Mouse (Mus musculus) frontal cortex, adult (tissue): ENCODE measurements around the gene Mtch2.

Source experiments
- ATAC-seq: cut with Nextera tagmentation; 2 replicates; pipeline ENCODE4 v1.9.2; 2017; ENCODE audit warnings: mild to moderate bottlenecking, moderate library complexity, mixed read lengths; ENCODE audit not compliant: low TSS enrichment

Mtch2 gene

DNA sequence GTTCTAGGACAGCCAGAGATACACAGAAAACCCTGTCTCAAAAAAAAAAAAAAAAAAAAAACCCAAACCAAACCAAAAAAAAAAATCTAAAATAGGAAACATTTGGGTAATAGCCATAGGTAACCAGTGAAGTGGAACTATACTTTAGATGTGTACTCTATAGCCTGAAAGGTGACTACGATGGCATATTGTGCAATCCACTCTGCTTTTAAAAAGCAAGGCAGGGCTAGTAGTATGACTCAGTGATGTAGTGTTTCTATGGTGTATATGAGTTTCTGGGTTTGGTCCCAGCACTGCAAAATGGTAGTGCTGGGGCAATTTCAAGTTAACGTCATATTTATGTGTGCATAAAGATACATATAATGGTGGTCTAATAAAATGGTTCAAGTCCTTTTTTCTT is 59.8 kb downstream of the Mtch2 start:
- ATAC-seq = no peak

DNA sequence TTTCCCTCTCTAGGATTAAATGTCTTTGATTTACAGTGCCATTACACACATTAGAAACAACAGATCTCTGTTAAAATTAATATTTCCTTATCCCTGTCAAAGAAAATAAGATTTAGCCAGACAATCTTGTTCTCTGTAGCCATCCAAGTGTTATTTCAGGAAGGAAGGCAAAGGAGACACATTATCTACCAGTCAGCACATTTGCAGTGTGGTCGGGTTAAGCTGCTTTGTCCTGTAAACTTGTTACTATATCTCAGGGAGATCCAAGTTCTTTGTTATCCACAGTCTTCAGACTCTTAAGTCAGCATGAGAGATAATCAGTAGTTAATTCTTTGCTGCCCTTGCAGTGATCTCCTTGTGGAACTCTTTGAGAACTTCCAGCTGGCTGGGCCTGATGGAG is 63.9 kb downstream of the Mtch2 start:
- ATAC-seq = no peak

DNA sequence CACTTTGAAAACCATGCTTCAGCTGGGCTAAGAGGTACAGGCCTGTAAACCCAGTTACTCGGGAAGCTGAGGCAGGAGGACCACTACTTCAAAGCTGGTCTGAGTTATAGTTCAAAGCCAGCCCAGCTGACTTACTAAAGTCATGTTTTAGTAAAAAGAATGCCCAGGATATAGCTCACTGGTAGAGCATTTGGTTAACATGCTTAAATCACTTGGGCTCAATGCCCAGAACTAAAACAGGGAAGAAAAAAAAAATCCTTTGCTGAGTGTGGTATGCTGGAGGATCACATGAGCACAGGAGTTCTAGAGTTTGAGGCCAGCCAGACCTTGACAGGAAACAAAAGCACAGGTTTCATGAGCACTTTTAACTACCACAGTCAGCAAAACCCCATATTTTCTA is 64.7 kb downstream of the Mtch2 start:
- no peak for ATAC-seq

DNA sequence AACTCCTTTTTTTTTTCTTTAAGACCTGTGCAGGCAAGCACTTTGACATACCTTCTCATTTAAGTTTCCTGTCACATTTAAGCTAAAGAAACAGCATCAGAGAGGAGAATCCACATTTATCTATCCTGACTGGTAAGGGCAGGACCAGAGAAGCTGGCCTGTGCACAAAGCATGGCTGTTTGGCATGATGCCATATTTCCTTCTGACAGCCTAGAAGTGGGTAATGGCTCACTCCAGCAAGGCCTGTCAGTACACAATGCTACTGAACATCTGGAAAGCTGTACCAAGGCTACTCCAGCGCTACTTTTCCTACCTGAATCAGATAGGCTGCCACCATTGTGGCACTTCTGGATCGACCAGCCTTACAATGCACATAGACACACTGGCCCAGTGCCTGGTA is 66.7 kb downstream of the Mtch2 start:
- ATAC-seq = no peak

- peak; percentile 36; the same call in 1 of the 2 replicates for ATAC-seq
Measured at GRCm38 (mm10) chr2:90915516-90915915, 68.6 kb downstream of the Mtch2 start.
